Mouse (Mus musculus) left cerebral cortex, adult 9 months (tissue): ENCODE results near the gene Pqlc2.

Experiments used
- DNase-seq, 2 experiments: peaks; one replicate each; pipeline ENCODE4 v3.0.0; 2022; ENCODE audit warnings: low spot score in 2 of 2

Pqlc2 gene

GRCm38 (mm10) chr4:139310171-139310898, at the start of gene Pqlc2, which contains the start of gene Akr7a5:
Gene Pqlc2, minus strand, starts transcription at chr4:139310708.
Gene Akr7a5, plus strand, starts transcription at chr4:139310744.
- DNase-seq = peak; percentile 87 to 98

- no peak for DNase-seq
Observed at GRCm38 (mm10) chr4:139357211-139357610, 46.7 kb upstream of the Pqlc2 start.

DNA sequence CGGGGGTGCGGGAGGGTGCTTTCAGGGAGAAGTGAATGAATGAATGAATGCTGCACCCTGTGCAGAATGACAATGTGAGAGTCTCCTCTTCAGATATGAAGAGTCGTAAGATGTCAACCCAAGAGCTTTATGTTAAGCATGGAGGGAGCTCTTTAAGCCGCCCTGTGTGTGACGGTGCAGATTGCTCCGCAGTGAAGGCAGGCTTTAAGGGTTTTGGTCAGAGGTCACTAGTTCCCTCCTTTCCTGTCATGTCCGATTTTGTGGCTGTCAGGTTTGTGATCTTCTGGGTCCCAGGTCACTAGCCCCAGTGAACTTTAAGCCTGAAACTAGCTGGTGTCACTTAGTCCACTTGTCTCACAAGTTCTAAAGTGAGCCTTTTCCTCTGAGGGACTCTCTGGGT, 42.3 kb upstream of the Pqlc2 start:
- no peak for DNase-seq

GRCm38 (mm10) chr4:139351931-139352711, 41.6 kb upstream of the Pqlc2 start, which contains the start of the genes Mrto4, Emc1 and Ubr4:
Gene Mrto4, minus strand, starts transcription at chr4:139352576.
Gene Emc1, plus strand, starts transcription at chr4:139352587.
Gene Ubr4, plus strand, starts transcription at chr4:139352609.
- DNase-seq = peak; percentile 42 to 81

- no peak for DNase-seq
Observed at GRCm38 (mm10) chr4:139345416-139346019, 35.0 kb upstream of the Pqlc2 start.

DNA sequence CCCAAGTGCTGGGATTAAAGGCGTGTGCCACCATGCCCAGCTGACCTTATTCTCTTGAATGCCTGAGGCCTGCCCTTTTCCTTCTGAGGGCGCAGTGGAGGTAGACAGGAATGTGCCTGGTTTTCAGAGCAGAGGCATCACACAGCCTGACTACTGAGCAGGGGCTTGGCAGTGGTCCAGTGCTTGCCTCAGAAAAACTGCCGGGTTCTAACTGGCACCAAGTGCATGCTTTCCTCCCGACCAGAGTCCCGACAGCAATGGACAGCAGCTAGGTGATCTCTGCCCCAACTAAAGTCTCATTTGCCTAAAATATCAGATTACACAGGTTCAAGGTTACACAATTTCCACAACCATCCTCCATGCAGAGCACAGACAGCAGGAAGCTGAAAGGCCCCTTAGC, 33.2 kb upstream of the Pqlc2 start:
- peak in 1 of 2 experiments; percentile 39 for DNase-seq

GRCm38 (mm10) chr4:139341556-139342233, 31.2 kb upstream of the Pqlc2 start:
- DNase-seq = no peak

GRCm38 (mm10) chr4:139340835-139341234, 30.3 kb upstream of the Pqlc2 start:
- no peak for DNase-seq

DNA sequence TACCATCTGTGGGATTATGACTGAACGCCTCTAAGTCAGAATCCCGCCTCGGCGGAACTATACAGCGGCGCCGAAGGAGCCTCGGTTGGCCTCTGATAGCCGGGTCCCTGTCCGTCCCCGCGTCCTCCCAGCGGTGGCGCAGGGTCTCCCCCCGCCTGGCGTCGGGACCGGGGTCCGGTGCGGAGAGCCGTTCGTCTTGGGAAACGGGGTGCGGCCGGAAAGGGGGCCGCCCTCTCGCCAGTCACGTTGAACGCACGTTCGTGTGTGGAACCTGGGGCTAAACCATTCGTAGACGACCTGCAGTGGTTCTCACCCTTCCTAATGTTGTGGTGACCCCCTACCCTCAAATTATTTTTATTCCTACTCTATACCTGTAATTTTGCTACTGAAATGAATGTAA, 27.6 kb upstream of the Pqlc2 start:
- DNase-seq = no peak

- DNase-seq = peak in 1 of 2 experiments; percentile 38
Observed at GRCm38 (mm10) chr4:139336822-139337483, 26.4 kb upstream of the Pqlc2 start.

- no peak for DNase-seq
Observed at GRCm38 (mm10) chr4:139335507-139335906, 25.0 kb upstream of the Pqlc2 start.

DNA sequence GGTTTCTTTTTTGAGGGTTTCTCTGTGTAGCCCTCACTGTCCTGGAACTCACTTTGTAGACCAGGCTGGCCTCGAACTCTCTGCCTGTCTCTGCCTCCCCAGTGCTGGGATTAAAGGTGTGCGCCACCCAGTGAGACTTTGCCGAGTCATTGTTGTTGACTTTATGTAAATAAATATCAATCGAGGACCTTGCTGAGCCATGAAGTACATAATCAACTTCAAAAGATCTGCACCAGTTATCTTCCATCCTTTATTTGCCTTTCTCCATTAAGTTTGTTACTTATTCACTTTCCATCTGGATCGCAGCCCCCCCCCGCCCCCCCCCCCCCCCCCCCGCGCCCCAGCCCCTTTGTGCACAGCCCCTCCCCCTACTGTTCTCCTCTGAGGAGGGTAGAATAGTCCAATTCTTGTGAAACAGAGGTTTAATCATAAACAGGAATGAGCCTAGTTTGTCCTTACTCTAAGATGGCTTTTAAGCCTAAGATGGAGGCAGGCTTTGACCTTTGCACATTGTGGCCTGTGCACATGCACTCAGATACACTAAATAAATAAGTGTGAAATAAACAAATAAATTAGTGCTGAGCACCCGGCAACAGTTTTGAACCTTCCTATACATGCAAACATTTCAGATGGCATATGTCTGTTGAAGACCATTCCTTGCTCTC, 24.3 kb upstream of the Pqlc2 start:
- DNase-seq = no peak

DNA sequence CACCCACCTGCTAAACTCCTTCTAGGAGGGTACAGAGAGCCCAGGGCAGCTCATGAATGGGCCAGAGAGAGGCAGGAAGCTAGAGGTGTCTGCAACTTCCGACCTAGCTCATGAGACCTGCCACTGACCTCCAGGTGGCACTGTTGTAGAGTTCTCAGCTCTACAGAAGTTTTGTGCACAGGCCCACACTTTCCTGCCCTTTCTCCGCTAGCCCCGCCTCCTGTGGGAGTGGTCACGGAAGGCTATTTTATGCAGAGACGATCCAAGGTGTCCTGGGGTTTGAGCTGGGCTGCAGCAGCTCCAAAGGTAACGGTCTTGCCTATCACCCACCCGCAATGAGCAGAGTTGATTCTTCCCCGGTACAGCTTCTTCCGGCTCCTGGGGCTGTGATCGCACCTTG, 20.1 kb upstream of the Pqlc2 start:
- no peak for DNase-seq

GRCm38 (mm10) chr4:139319740-139320139, 9.2 kb upstream of the Pqlc2 start:
- DNase-seq = no peak

DNA sequence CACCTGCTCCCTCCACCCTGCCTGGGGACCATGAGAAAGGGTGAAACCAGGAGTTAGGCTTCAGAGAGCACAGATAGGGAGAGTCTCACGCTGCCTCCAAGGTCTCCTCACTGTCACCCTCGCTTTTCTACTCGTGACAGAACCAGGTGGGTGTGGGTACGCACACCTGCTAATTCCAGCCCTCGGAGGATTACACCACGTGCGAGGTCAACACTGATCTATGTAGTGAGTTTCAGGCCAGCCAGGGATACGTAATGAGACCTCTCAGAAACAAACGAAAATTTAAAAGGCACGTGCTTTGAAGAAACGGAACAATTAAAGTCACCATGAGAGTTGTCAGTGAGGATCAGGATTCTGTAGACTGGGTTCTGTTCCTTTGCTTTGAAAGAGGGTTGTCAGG, 7.9 kb upstream of the Pqlc2 start:
- no peak for DNase-seq

- DNase-seq = no peak
Observed at GRCm38 (mm10) chr4:139312632-139313031, 2.1 kb upstream of the Pqlc2 start.

DNA sequence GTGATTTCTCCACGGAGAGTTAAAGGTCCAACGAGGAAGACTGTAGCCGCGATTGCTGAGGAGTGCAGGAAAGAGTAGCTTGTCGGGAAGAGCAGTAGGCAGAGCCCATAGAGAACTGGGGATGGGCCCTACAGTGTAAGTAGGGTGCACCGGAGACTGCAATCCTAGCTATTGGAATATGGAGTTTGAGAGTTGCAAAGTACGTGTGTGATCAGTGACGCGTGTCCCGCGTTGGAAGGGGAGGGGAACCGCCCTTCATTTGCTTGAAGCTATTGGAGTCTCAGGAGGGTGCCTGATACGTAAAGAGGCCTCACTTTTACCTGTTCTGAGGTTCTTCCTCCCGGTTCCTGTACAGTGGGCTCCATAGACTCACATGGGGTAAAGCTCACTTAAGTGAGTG, 1.2 kb upstream of the Pqlc2 start:
- DNase-seq = no peak

DNA sequence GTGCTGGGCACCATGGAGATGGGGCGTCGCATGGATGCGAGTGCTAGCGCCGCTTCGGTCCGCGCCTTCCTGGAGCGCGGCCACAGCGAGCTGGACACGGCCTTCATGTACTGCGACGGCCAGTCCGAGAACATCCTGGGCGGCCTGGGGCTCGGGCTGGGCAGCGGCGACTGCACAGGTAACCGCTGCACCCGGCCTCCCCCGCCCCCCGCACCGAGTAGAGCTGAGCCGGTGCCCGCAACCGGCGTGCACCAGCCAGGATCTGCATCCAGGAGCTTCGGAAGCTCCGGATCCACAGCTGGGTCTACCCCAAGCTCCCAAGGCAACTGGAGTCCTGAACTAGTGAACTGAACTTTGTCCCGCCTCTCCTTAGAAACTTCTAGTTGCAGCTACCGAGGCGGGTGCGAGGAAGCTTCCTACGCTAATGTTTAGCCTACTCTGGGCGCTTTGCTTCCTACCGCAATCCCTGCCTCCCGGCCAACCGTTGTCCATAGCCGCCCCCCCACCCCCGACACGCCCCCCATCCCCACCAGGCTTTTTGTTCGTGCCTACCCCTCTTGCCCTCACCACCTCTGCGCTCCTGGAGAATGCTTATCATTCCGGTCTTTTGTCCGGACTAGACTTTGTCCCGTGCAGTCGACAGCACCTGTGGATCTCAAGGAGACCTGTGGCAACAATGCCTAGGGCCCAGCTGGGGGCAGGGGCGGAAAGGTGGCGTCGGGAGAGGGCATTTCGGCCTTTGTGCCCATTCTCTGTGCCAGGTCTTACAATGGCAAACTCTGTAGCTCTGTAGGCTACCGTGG, 592 bp upstream of the Pqlc2 start:
- DNase-seq = no peak

- DNase-seq = no peak
Observed at GRCm38 (mm10) chr4:139309651-139310050, 857 bp downstream of the Pqlc2 start.

DNA sequence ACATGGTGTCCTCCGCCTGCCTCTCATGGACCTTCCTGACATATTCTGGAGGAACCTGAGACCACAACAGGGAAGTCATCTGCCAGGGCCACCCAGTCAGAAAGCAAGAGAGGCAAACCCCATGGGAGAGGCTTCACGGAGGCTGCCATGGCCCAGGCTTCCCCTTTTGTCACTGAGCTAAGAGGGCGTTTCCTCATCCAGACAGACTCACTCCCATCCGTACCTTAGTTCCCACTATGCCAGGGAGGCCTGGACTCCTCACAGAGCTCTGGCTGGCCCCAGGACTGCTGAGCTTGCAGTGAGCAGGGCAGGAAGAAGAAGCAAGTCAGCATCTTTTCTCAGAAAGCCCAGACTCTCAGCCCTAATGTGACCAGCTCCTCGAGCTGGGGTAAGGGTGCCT, 2.6 kb downstream of the Pqlc2 start:
- DNase-seq = no peak
